Mouse (Mus musculus) limb, embryonic 12.5 days (tissue): ENCODE results near the gene Utp14b. TPM values are rescaled to one million over a fixed set of nuclear protein-coding genes. Genes with fewer than 3 reads are reported as not detected.

Source experiments
- ATAC-seq: fragments of 200-750 bp; cut with Nextera tagmentation; 2 replicates; pipeline ENCODE4 v1.8.0; 2017; ENCODE audit warnings: low read depth, moderate TSS enrichment; ENCODE audit not compliant: insufficient number of reproducible peaks, insufficient read depth, low FRiP score, low TSS enrichment
- H3K27ac ChIP-seq: fragments of 300-500 bp; sonication (generic); 2 replicates; pipeline ENCODE4 v1.5.1; 2016; ENCODE audit warnings: mild to moderate bottlenecking, moderate library complexity
- H3K27me3 ChIP-seq: fragments of 300-500 bp; sonication (generic); 2 replicates; pipeline ENCODE4 v1.6.1; 2016; ENCODE audit warnings: mild to moderate bottlenecking, moderate library complexity
- H3K36me3 ChIP-seq: fragments of 300-500 bp; sonication (generic); 2 replicates; pipeline ENCODE4 v1.6.1; 2016; ENCODE audit warnings: mild to moderate bottlenecking, moderate library complexity
- H3K4me1 ChIP-seq: fragments of 300-500 bp; sonication (generic); replicated peaks from 2 replicates; pipeline ENCODE4 v1.6.1; 2016
- H3K4me2 ChIP-seq: fragments of 300-500 bp; sonication (generic); 2 replicates; pipeline ENCODE4 v1.6.1; 2016; ENCODE audit warnings: mild to moderate bottlenecking, moderate library complexity
- H3K4me3 ChIP-seq: fragments of 300-500 bp; sonication (generic); replicated peaks from 2 replicates; pipeline ENCODE4 v1.5.1; 2016; ENCODE audit warnings: mild to moderate bottlenecking
- H3K9ac ChIP-seq: fragments of 300-500 bp; sonication (generic); replicated peaks from 2 replicates; pipeline ENCODE4 v1.6.1; 2016; ENCODE audit warnings: mild to moderate bottlenecking, moderate library complexity
- H3K9me3 ChIP-seq: fragments of 300-500 bp; sonication (generic); 2 replicates; pipeline ENCODE4 v1.6.1; 2016; ENCODE audit warnings: mild to moderate bottlenecking, moderate library complexity
- WGBS: fragments of 180-500 bp; shearing (Covaris S2); methylation state at CpG from one replicate; pipeline ENCODE4 v1.1.7; 2016; 5-methylcytosine and 5-hydroxymethylcytosine counted together
- polyA plus RNA-seq: library from polyadenylated mRNA; unstranded; fragments of >200 nt; fragmentation: Nextera tagmentation; extraction: Ambion mirVana; gene quantifications from 2 replicates; pipeline ENCODE4 v1.2.1, GENCODE M21; 2016

Utp14b gene
- polyA plus RNA-seq, 1 experiment from 2014 or later = 4.1 TPM

DNA sequence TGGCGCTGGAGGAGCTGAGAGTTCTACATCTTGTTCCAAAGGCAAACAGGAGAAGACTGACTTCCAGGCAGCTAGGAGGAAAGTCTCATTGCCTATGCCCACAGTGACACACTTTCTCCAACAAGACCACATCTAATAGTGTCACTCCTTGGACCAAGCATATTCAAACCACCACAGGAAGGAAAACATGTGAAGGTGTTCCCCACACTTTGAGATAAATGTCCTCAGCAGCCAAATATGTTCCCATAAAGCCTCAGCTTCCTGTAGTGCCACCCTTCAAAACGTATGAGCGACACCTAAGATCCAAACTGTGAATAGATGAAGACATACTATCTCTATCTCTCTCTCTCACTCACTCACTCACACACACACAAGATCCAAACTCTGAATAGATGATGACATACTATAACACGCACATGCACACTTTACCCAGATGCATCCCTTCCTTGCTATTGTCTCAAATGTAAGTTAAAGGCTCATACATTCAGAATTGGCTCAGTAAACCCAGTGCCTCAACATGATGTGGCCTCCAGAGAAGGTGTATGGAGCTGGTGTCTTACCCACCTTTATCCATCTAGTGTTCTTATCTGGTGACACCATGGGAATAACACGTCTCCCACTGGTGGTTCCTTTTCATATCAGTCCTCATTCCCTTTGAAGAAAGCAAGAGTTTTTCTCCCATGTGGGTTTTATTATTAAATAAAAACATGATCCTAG is 52.9 kb downstream of the Utp14b start:
- Histone ChIP-seq H3K4me2 (no peak overlapping the region), H3K36me3 (peaks cover 15% of the 10 kb centered on the region; the same call in 1 of the 2 replicates), H3K4me1 (peaks cover 4% of the 10 kb centered on the region; the same call in 1 of the 2 replicates), H3K27me3 (no peaks in the 10 kb centered on the region), H3K4me3 (no peak overlapping the region), H3K27ac (no peak overlapping the region), H3K9ac (no peak overlapping the region), H3K9me3 (no peaks in the 10 kb centered on the region)
- WGBS = 85% methylated on average over 5 of the region's 5 CpGs
- no peak for ATAC-seq

Other genes starting within 250 kb of the Utp14b start
- 137 and 142 TPM in 2 replicates for gene Farsb, start 169.1 kb upstream of the Utp14b start, polyA plus RNA-seq
- 0.50 TPM in 1 of 2 replicates, not detected in the other for gene Mogat1, start 147.0 kb upstream of the Utp14b start, polyA plus RNA-seq
- 0.42 and 0.43 TPM in 2 replicates for gene BC035947, start 145.9 kb upstream of the Utp14b start, polyA plus RNA-seq
- gene Acsl3, start 213 bp upstream of the Utp14b start, polyA plus RNA-seq = 78.8 and 88.2 TPM in 2 replicates
- gene Kcne4, start 158.7 kb downstream of the Utp14b start, polyA plus RNA-seq = 2.6 and 5.1 TPM in 2 replicates